Mouse (Mus musculus) midbrain, embryonic 10.5 days (tissue): Measurements from ENCODE around the gene Spag8. TPM values are rescaled to one million over a fixed set of nuclear protein-coding genes. Genes with fewer than 3 reads are reported as not detected.
A peak's percentile ranks its signal among the peaks of the same experiment; 100 is the strongest.

Experiments
- DNase-seq: peaks from one replicate; pipeline ENCODE4 v3.0.0-alpha.2; 2017; ENCODE audit warnings: low spot score
- H3K27ac ChIP-seq: fragments of 300-500 bp; sonication (generic); replicated peaks from 2 replicates; pipeline ENCODE4 v1.5.1; 2016; ENCODE audit warnings: mild to moderate bottlenecking
- H3K27me3 ChIP-seq: fragments of 300-500 bp; sonication (generic); 2 replicates; pipeline ENCODE4 v1.6.1; 2016; ENCODE audit warnings: low read depth, mild to moderate bottlenecking; ENCODE audit not compliant: poor library complexity, severe bottlenecking
- H3K36me3 ChIP-seq: fragments of 300-500 bp; sonication (generic); 2 replicates; pipeline ENCODE4 v1.6.1; 2016; ENCODE audit warnings: mild to moderate bottlenecking, moderate library complexity
- H3K4me1 ChIP-seq: fragments of 300-500 bp; sonication (generic); 2 replicates; pipeline ENCODE4 v1.6.1; 2016
- H3K4me3 ChIP-seq: fragments of 300-500 bp; sonication (generic); 2 replicates; pipeline ENCODE4 v1.5.1; 2016; ENCODE audit warnings: mild to moderate bottlenecking, moderate library complexity
- H3K9me3 ChIP-seq: fragments of 300-500 bp; sonication (generic); replicated peaks from 2 replicates; pipeline ENCODE4 v1.6.1; 2016; ENCODE audit warnings: mild to moderate bottlenecking
- WGBS: fragments of 180-500 bp; shearing (Covaris S2); methylation state at CpG from one replicate; pipeline ENCODE4 v1.1.7; 2016; 5-methylcytosine and 5-hydroxymethylcytosine counted together
- polyA plus RNA-seq: library from polyadenylated mRNA; unstranded; fragments of >200 nt; fragmentation: Nextera tagmentation; extraction: Ambion mirVana; gene quantifications from 2 replicates; pipeline ENCODE4 v1.2.1, GENCODE M21; 2016

Spag8 gene
- polyA plus RNA-seq, result 3.0 and 4.3 TPM in 2 replicates

DNA sequence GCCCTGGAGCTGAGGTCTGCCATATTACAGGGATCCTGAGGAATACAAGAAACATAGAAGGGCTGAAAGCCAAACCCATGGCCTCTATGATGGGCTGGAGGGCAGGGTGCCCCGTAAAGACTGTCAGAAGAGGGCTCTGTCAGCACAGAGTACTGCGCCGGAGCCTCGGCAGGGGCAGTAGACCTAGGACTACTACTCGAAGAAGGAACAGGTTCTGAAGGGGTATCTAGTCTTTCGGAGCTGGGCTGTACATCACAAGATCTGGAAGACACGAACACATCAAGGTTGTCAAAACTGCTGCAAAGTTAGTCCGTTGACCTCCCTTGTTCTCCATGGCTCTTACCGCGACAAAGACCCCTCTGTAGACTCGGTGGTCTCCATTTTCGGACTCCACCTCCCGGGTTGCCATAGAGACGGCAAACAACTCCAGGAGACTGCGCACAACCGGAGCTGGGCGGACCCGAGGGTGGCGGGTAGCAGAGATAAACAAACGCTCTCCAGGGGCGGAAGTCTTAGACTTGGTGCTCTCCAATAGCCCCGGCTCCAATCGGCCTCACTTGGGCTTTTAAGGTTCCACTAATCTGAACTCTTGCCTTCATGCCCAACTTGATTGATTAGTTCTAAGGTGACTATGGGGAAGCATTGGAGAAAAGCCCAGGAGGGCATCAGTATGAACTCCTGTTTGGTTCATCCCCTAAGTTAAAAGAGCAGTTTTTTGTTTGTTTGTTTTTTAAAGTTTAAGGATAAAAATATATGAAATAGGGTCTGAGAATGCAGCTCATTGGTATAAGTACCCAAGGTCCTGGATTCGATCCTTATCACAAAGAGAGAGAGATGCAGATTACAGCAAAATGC lies at the start of gene Spag8:
Gene Spag8 (minus strand): TSS at position 434 of the 855 bp plus-strand sequence.
- Histone ChIP-seq H3K4me3 (peak within 1 kb of the TSS; percentile 49), H3K27ac (peak within 1 kb of the TSS; percentile 71), H3K27me3 (0 out of 2 replicates have a peak, but pooled peaks cover under 1% of the 10 kb centered on the region), H3K36me3 (peaks cover 27% of the 10 kb centered on the region), H3K9me3 (peaks cover 9% of the 10 kb centered on the region), H3K4me1 (peaks cover 39% of the 10 kb centered on the region)
- WGBS, result 17% methylated on average over 24 of the region's 24 CpGs
- DNase-seq, result peak; percentile 75

GRCm38 (mm10) chr4:43700707-43701106 lies 47.3 kb upstream of the Spag8 start, which contains the start of gene Olfr70:
Olfr70 (minus strand) TSS chr4:43700807.
- Histone ChIP-seq H3K27ac (no peak within 1 kb of the TSS), H3K4me3 (no peak within 1 kb of the TSS), H3K27me3 (no peaks in the 10 kb centered on the region), H3K4me1 (no peaks in the 10 kb centered on the region; the same call in 1 of the 2 replicates), H3K36me3 (no peaks in the 10 kb centered on the region), H3K9me3 (no peaks in the 10 kb centered on the region)
- WGBS, result 91% methylated on average over 6 of the region's 6 CpGs
- DNase-seq, result no peak

DNA sequence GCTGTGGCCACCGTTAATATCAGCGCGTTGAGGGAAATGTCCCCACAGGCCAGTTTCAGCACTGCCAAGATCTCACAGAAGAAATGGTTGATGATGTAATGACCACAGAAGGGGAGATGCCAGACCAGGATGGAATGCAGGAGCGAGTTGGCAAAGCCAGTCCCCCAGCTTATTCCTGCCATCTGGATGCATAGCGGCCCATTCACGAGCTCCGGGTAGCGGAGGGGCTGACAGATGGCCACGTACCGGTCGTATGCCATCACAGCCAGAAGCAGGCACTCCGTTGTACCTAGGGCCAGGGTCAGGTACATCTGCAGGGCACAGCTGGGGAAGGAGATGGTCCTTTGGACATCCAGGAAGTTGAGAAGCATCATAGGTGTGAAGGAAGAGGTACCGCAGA lies 43.2 kb upstream of the Spag8 start:
- Histone ChIP-seq H3K4me3 (no peak overlapping the region), H3K27me3 (no peaks in the 10 kb centered on the region), H3K27ac (no peak overlapping the region), H3K4me1 (peaks cover 4% of the 10 kb centered on the region; the same call in 1 of the 2 replicates), H3K9me3 (no peaks in the 10 kb centered on the region), H3K36me3 (no peaks in the 10 kb centered on the region)
- WGBS, result 93% methylated on average over 13 of the region's 13 CpGs
- DNase-seq, result no peak

GRCm38 (mm10) chr4:43695249-43695671 lies 41.9 kb upstream of the Spag8 start:
- no peak for DNase-seq
- Histone ChIP-seq H3K4me3 (no peak overlapping the region), H3K4me1 (peaks cover 4% of the 10 kb centered on the region; the same call in 1 of the 2 replicates), H3K36me3 (peaks cover under 1% of the 10 kb centered on the region; the same call in 1 of the 2 replicates), H3K27ac (no peak overlapping the region), H3K27me3 (no peaks in the 10 kb centered on the region), H3K9me3 (no peaks in the 10 kb centered on the region)
- WGBS, result 40% methylated on average over 9 of the region's 9 CpGs

GRCm38 (mm10) chr4:43694439-43695248 lies 41.2 kb upstream of the Spag8 start:
- H3K36me3 ChIP-seq, result peaks cover 7% of the 10 kb centered on the region
- H3K27ac ChIP-seq, result no peak overlapping the region
- no peaks in the 10 kb centered on the region for H3K27me3 ChIP-seq
- 93% methylated on average over 1 of the region's 1 CpGs for WGBS
- DNase-seq, result no peak
- H3K9me3 ChIP-seq, result no peaks in the 10 kb centered on the region
- no peak overlapping the region for H3K4me3 ChIP-seq
- H3K4me1 ChIP-seq, result peaks cover 4% of the 10 kb centered on the region; the same call in 1 of the 2 replicates

GRCm38 (mm10) chr4:43693806-43694241 lies 40.4 kb upstream of the Spag8 start:
- H3K27ac ChIP-seq, result no peak overlapping the region
- WGBS, result 82% methylated on average over 5 of the region's 5 CpGs
- no peak for DNase-seq
- no peaks in the 10 kb centered on the region for H3K27me3 ChIP-seq
- peaks cover 4% of the 10 kb centered on the region; the same call in 1 of the 2 replicates for H3K4me1 ChIP-seq
- H3K4me3 ChIP-seq, result no peak overlapping the region
- no peaks in the 10 kb centered on the region for H3K9me3 ChIP-seq
- H3K36me3 ChIP-seq, result peaks cover 14% of the 10 kb centered on the region

DNA sequence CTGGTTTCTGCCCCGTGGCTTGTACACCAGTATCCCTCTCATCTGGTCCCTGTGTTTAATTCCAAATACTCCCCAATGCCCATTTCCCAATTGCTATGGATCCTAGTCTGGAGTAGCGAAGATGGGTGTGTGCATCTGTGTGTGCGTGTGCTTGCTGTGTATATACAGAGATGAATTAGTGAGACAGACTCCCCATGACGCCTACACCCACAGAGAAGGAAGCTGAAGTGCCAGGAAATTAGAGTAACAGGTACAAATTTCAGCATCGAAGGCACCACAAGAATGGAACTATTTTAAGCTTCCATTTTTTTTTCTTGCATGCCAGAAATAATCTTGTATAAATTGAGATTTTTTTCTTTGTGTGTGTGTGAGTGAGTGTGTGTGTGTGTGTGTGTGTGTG lies 37.6 kb upstream of the Spag8 start:
- no peak overlapping the region for H3K27ac ChIP-seq
- no peaks in the 10 kb centered on the region for H3K27me3 ChIP-seq
- WGBS, result 89% methylated on average over 5 of the region's 5 CpGs
- DNase-seq, result no peak
- no peak overlapping the region for H3K4me3 ChIP-seq
- H3K36me3 ChIP-seq, result peaks cover 18% of the 10 kb centered on the region
- H3K9me3 ChIP-seq, result no peaks in the 10 kb centered on the region
- H3K4me1 ChIP-seq, result peaks cover 4% of the 10 kb centered on the region; the same call in 1 of the 2 replicates

DNA sequence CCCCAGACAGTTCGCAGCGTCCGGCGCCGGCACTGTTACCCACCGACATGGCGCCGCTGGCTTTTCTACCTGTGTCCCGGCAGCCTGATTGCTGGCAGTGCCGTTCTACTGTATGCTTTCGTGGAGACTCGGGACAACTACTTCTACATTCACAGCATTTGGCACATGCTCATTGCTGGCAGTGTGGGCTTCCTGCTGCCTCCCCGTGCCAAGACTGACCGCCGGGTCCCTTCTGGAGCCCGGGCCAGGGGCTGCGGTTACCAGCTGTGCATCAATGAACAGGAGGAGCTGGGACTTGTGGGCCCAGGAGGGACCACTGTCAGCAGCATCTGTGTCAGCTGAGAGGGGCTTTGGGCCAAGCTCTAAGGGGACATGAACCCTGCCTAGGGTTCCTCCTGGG lies 36.6 kb upstream of the Spag8 start:
- no peak overlapping the region for H3K4me3 ChIP-seq
- H3K4me1 ChIP-seq, result no peaks in the 10 kb centered on the region
- H3K27me3 ChIP-seq, result no peaks in the 10 kb centered on the region
- no peak for DNase-seq
- WGBS, result 93% methylated on average over 17 of the region's 17 CpGs
- peaks cover 28% of the 10 kb centered on the region for H3K36me3 ChIP-seq
- no peaks in the 10 kb centered on the region for H3K9me3 ChIP-seq
- H3K27ac ChIP-seq, result no peak overlapping the region

DNA sequence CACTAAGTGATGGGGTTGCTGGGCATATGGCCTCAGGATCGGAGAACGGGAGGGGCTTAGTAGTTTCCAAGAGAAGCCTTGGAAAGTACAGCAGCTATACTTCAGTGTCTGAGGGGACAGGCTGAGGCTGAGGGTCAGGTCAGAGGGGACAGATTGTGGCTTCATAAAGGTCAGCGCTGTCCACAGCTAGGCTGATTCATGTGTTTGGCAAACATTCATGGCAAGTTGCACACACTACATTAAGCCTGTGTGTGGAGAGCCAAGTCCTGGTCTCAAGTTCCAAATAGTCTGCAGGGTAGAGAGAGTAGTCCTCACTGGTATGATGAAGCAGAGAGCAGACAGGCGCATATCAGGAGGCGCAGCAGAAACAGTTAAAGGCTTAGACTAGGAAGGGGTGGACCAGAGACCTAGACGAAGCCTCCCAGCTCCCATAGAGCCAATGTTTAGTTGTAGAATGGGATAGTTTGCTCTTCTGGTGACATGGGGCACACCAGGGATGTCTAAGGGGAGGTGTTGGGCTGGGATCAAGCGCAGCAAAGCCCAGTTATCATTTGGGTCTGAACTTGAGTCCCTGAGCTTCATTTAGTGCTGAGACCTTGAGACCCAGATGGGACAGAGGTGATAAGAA lies 26.1 kb upstream of the Spag8 start:
- DNase-seq, result no peak
- no peak overlapping the region for H3K4me3 ChIP-seq
- H3K27ac ChIP-seq, result no peak overlapping the region
- H3K27me3 ChIP-seq, result no peaks in the 10 kb centered on the region
- no peaks in the 10 kb centered on the region for H3K9me3 ChIP-seq
- whole genome bisulfite sequencing, result 92% methylated on average over 7 of the region's 7 CpGs
- H3K36me3 ChIP-seq, result peaks cover 54% of the 10 kb centered on the region
- H3K4me1 ChIP-seq, result no peaks in the 10 kb centered on the region

DNA sequence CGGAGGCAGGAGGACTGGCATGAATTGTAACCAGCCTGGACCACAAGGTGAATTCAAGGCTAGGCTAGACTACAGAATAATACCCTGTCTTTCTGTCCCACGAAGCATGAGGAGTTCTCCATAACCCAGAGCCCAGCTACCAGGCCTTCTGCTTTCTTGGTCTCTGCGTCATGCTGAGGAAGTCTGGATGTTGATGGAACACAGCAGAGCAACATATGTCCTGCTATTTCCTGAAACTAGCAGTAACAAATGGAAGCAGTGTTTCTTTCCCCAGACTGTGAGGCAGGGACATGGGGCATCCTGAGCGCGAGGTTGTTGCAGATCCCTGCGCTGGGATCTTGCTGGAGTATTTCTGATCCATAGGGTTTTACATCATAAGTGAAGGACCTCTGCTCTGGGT lies 25.1 kb upstream of the Spag8 start:
- Histone ChIP-seq H3K27me3 (no peaks in the 10 kb centered on the region), H3K27ac (no peak overlapping the region), H3K36me3 (peaks cover 60% of the 10 kb centered on the region), H3K9me3 (no peaks in the 10 kb centered on the region), H3K4me1 (no peaks in the 10 kb centered on the region), H3K4me3 (no peak overlapping the region)
- WGBS, result 86% methylated on average over 6 of the region's 6 CpGs
- DNase-seq, result no peak

- Histone ChIP-seq H3K36me3 (peaks cover 39% of the 10 kb centered on the region), H3K27ac (no peak overlapping the region), H3K4me1 (peaks cover 18% of the 10 kb centered on the region), H3K27me3 (peaks cover 11% of the 10 kb centered on the region), H3K9me3 (no peaks in the 10 kb centered on the region), H3K4me3 (no peak overlapping the region)
- WGBS, result 82% methylated on average over 4 of the region's 4 CpGs
- DNase-seq, result no peak
These were observed 22.2 kb upstream of the Spag8 start for GRCm38 (mm10) chr4:43675608-43676007.

GRCm38 (mm10) chr4:43674974-43675373 lies 21.6 kb upstream of the Spag8 start:
- peaks cover 37% of the 10 kb centered on the region for H3K36me3 ChIP-seq
- WGBS, result 80% methylated on average over 5 of the region's 5 CpGs
- no peak for DNase-seq
- H3K27me3 ChIP-seq, result peaks cover 15% of the 10 kb centered on the region
- H3K27ac ChIP-seq, result no peak overlapping the region
- H3K4me1 ChIP-seq, result peaks cover 24% of the 10 kb centered on the region
- no peaks in the 10 kb centered on the region for H3K9me3 ChIP-seq
- no peak overlapping the region for H3K4me3 ChIP-seq
